Mouse (Mus musculus): Measurements from ENCODE around the gene Ptpn5. TPM values are rescaled to one million over a fixed set of nuclear protein-coding genes. Genes with fewer than 3 reads are reported as not detected.

The Ptpn5 gene
- total RNA-seq, 2 experiments from 2014 or later, result 129 to 131 TPM

DNA sequence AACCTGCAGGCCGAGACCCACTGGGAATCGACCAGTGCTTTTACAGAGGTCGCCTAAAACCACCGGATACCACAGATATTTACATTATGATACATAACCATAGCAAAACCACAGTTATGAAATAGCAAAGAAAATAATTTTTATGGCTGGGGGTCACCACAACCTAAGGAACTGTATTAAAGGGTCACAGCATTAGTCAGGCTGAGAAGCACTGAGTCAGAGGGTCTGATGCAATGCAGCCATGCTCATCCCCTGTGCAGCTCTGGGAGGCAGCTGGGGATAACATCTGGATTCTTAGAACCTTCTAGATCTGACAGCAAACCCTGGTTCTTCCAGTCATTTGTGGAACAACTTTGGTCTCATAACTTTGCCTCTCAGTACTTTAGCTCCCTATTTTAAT is 102.1 kb downstream of the Ptpn5 start:
- DNase-seq (ENCODE audit: low spot score in 2 of 2), result no peak
- intact Hi-C loops (cut with DNase I), result no loop called here

- no peak for DNase-seq (ENCODE audit: low spot score in 2 of 2)
- intact Hi-C loops (cut with DNase I), result no loop called here
Observed at GRCm38 (mm10) chr7:47030517-47031193, 102.8 kb downstream of the Ptpn5 start.

Small RNA genes within 50 kb of the gene (microRNA-seq; reads per million reads assigned to microRNA genes)
- gene Mir7056, result 4.0 to 5.3 reads per million in 2 experiments

Other genes with a start within 250 kb of the Ptpn5 start
- 10 to 100 TPM; 74.0 to 76.5 TPM for gene Tsg101, start 213.7 kb downstream of the Ptpn5 start, total RNA-seq (2021)
- gene Uevld, start 175.2 kb downstream of the Ptpn5 start, total RNA-seq (2021), result 1 to 10 TPM; 9.6 to 10.0 TPM
- not detected for gene Gm9999, start 150.1 kb downstream of the Ptpn5 start, total RNA-seq (2021)
- 10 to 100 TPM; 10.6 to 11.0 TPM for gene Spty2d1, start 125.3 kb downstream of the Ptpn5 start, total RNA-seq (2021)
- gene Tmem86a, start 83.1 kb downstream of the Ptpn5 start, total RNA-seq (2021), result 10 to 100 TPM; 17.4 to 18.8 TPM
- gene Mrgpra6, start 71.2 kb upstream of the Ptpn5 start, total RNA-seq (2021), result not detected
- not detected for gene Mrgpra9, start 119.2 kb upstream of the Ptpn5 start, total RNA-seq (2021)
- not detected for gene Mrgpra1, start 220.6 kb upstream of the Ptpn5 start, total RNA-seq (2021)

Data from left cerebral cortex, postnatal 14 days (tissue).